Mouse (Mus musculus) spleen, postnatal 36 days (tissue): ENCODE measurements around the gene Fam240b.

Source experiments
- DNase-seq, 2 experiments: peaks; one replicate each; pipeline ENCODE4 v3.0.0; 2022; ENCODE audit warnings: low spot score in 2 of 2, mixed read lengths in 1 of 2

Fam240b gene

DNA sequence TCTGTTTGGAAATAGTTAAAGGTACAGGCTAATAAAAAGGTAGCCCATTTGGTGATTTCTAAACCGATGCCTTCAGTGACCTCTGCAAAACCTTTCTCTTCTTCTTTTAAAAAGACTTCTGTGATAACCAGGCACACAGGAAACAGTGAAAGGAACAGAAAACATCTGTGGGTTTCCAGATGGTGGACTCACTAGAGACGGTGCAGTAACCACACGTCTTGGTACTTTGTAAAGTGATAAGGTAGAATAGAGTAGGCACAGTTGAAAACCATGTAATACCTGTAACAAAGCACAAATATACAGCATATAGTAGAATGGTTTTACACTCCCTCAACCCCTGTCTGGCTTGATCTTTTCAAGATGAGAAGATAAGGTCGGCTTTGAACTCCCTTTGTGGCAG is 57.0 kb downstream of the Fam240b start:
- DNase-seq = peak in 1 of 2 experiments; percentile 8

- DNase-seq = no peak
These were observed 58.1 kb downstream of the Fam240b start for GRCm38 (mm10) chr13:64439471-64439870.

GRCm38 (mm10) chr13:64438863-64439452 is 58.6 kb downstream of the Fam240b start:
- peak; percentile 62 to 68 for DNase-seq

DNA sequence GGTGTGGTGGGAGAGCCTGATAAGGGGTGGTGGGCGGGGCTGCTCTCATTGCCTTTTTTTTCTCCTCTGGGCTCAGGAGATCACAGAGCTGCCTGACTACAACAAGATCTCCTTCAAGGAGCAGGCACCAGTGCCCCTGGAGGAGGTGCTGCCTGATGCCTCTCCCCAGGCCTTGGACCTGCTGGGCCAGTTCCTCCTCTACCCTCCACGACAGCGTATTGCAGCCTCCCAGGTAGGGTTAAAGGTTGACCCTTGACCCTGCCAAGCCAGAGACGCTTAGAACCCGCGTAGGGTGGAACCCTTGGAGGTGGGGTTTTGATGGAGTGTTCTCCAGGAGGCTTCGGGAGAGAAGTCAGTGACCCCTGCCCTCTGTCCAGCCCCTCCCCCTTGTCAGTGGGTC is 59.8 kb downstream of the Fam240b start:
- no peak for DNase-seq

- DNase-seq = peak; percentile 82 to 87
These were observed 65.3 kb downstream of the Fam240b start, which contains the start of gene Cdk20 for GRCm38 (mm10) chr13:64432017-64432995. Gene Cdk20, plus strand, starts transcription at chr13:64432314.
